Mouse (Mus musculus): ENCODE measurements around the gene Il4.

- TF ChIP-seq CTCF (conservative IDR thresholded peaks at IDR 0.05; ENCODE audit: insufficient read depth, insufficient read length, low read depth, low read length) (no peak), POLR2A (IDR thresholded peaks at IDR 0.05; ENCODE audit: low read depth, low read length) (no peak)
Measured at GRCm38 (mm10) chr11:53609231-53609630, 9.2 kb downstream of the Il4 start.
